ENCODE assay signal across 7 mouse cellular contexts in genomic region chr7:45560843-45561623, GRCm38 (mm10). TPM values are rescaled to one million over a fixed set of nuclear protein-coding genes. Genes with fewer than 3 reads are reported as not detected.
A peak's percentile ranks its signal among the peaks of the same experiment; 100 is the strongest.
DNase-seq lines count a peak whose midpoint lies in the region; ATAC-seq lines count a peak whose summit lies in the region.

No protein-coding gene starts in this region.

- no peaks in the 10 kb centered on the region for H3K27me3 ChIP-seq in intestine, embryonic 15.5 days (replicated peaks)

- H3K27ac ChIP-seq in intestine, embryonic 15.5 days, result no peak overlapping the region

- H3K9ac ChIP-seq in intestine, embryonic 15.5 days, result 0 out of 2 replicates have a peak overlapping the region, but pooled peaks have one; percentile 0

- peaks cover 10% of the 10 kb centered on the region for H3K4me1 ChIP-seq in intestine, embryonic 15.5 days (replicated peaks)

- ATAC-seq in intestine, embryonic 15.5 days, result peak; percentile 65

- DNase-seq in adrenal gland, adult 2 months, result peak; percentile 75
- DNase-seq in embryo, embryonic 10.5 days (ENCODE audit: low spot score), result peak; percentile 87
- peak; percentile 70 to 79 for DNase-seq in gastrocnemius, postnatal 36 days
- peak; percentile 78 to 84 for DNase-seq in left cerebral cortex, postnatal 25 days (ENCODE audit: low spot score in 2 of 2)
- DNase-seq in mesoderm, embryonic 11.5 days (ENCODE audit: low read depth, low spot score), result peak; percentile 76
- peak; percentile 81 for DNase-seq in right cerebral cortex, postnatal 4 days

- no peak overlapping the region for H3K4me3 ChIP-seq in intestine, embryonic 15.5 days (replicated peaks)

- peak overlapping the region; percentile 39 for H3K4me2 ChIP-seq in intestine, embryonic 15.5 days (replicated peaks)

- WGBS in intestine, embryonic 15.5 days, result 24% methylated on average over 17 of the region's 17 CpGs

- no peaks in the 10 kb centered on the region for H3K9me3 ChIP-seq in intestine, embryonic 15.5 days

- no peaks in the 10 kb centered on the region for H3K36me3 ChIP-seq in intestine, embryonic 15.5 days

- intact Hi-C loops in gastrocnemius, postnatal 36 days (cut with DNase I), result loop anchor here (2.0 to 5.0 kb wide), 2 partner anchors 90 to 109 kb away; no protein-coding TSS in a partner anchor
- intact Hi-C loops in left cerebral cortex, postnatal 25 days (cut with DNase I), result loop anchor here (2.0 to 5.0 kb wide), 3 partner anchors 32 to 109 kb away; no protein-coding TSS in a partner anchor

RNA-seq across cellular contexts. Expression of gene Hsd17b14, which starts 6.3 kb away (rescaled TPM):
- total RNA-seq in adrenal gland, adult 2 months (2021), result 1 to 10 TPM; 2.3 TPM
- polyA plus RNA-seq in adrenal gland, adult 2 months (2012; rRNA removed), result 1.5 and 2.3 TPM in 2 replicates
- 1 to 10 TPM; 1.9 to 2.8 TPM for total RNA-seq in gastrocnemius, postnatal 36 days (2021)
- 2.1 and 2.8 TPM in 2 replicates for polyA plus RNA-seq in intestine, embryonic 15.5 days (2015; fragmentation: Nextera tagmentation; extraction: Ambion mirVana)
- total RNA-seq in left cerebral cortex, postnatal 25 days (2021), result under 1 TPM in 1 of 2 experiments, not detected in 1; 0.25 TPM

RNA-seq across cellular contexts. Expression of gene Bcat2, which starts 8.9 kb away (rescaled TPM):
- 100 to 1,000 TPM; 213 to 292 TPM for total RNA-seq in adrenal gland, adult 2 months (2021)
- polyA plus RNA-seq in adrenal gland, adult 2 months (2012; rRNA removed), result 166 and 170 TPM in 2 replicates
- total RNA-seq in gastrocnemius, postnatal 36 days (2021), result 10 to 100 TPM; 55.7 to 86.8 TPM
- polyA plus RNA-seq in intestine, embryonic 15.5 days (2015; fragmentation: Nextera tagmentation; extraction: Ambion mirVana), result 59.5 and 67.6 TPM in 2 replicates
- total RNA-seq in left cerebral cortex, postnatal 25 days (2021), result 10 to 100 TPM; 23.0 to 23.6 TPM

RNA-seq across cellular contexts. Expression of gene Plekha4, which starts 34.9 kb away (rescaled TPM):
- total RNA-seq in adrenal gland, adult 2 months (2021), result 1 to 10 TPM; 3.0 to 5.9 TPM
- polyA plus RNA-seq in adrenal gland, adult 2 months (2012; rRNA removed), result 9.8 and 15.6 TPM in 2 replicates
- 1 to 10 TPM; 3.0 to 4.8 TPM for total RNA-seq in gastrocnemius, postnatal 36 days (2021)
- 0.83 and 1.5 TPM in 2 replicates for polyA plus RNA-seq in intestine, embryonic 15.5 days (2015; fragmentation: Nextera tagmentation; extraction: Ambion mirVana)
- total RNA-seq in left cerebral cortex, postnatal 25 days (2021), result 1 to 10 TPM; 1.2 to 2.7 TPM

RNA-seq across cellular contexts. Expression of gene Ppp1r15a, which starts 35.0 kb away (rescaled TPM):
- total RNA-seq in adrenal gland, adult 2 months (2021), result 10 to 100 TPM; 49.0 to 57.8 TPM
- 49.5 and 49.7 TPM in 2 replicates for polyA plus RNA-seq in adrenal gland, adult 2 months (2012; rRNA removed)
- 10 to 100 TPM; 22.9 to 25.3 TPM for total RNA-seq in gastrocnemius, postnatal 36 days (2021)
- 16.5 and 17.0 TPM in 2 replicates for polyA plus RNA-seq in intestine, embryonic 15.5 days (2015; fragmentation: Nextera tagmentation; extraction: Ambion mirVana)
- total RNA-seq in left cerebral cortex, postnatal 25 days (2021), result 10 to 100 TPM; 22.0 to 22.2 TPM

RNA-seq across cellular contexts. Expression of gene Nucb1, which starts 50.8 kb away (rescaled TPM):
- 100 to 1,000 TPM; 280 to 286 TPM for total RNA-seq in adrenal gland, adult 2 months (2021)
- polyA plus RNA-seq in adrenal gland, adult 2 months (2012; rRNA removed), result 594 and 643 TPM in 2 replicates
- 10 to 100 TPM; 48.6 to 65.4 TPM for total RNA-seq in gastrocnemius, postnatal 36 days (2021)
- polyA plus RNA-seq in intestine, embryonic 15.5 days (2015; fragmentation: Nextera tagmentation; extraction: Ambion mirVana), result 209 and 229 TPM in 2 replicates
- 100 to 1,000 TPM; 103 to 105 TPM for total RNA-seq in left cerebral cortex, postnatal 25 days (2021)
